Mouse (Mus musculus): Measurements from ENCODE around the gene Map3k11.

The Map3k11 gene

DNA sequence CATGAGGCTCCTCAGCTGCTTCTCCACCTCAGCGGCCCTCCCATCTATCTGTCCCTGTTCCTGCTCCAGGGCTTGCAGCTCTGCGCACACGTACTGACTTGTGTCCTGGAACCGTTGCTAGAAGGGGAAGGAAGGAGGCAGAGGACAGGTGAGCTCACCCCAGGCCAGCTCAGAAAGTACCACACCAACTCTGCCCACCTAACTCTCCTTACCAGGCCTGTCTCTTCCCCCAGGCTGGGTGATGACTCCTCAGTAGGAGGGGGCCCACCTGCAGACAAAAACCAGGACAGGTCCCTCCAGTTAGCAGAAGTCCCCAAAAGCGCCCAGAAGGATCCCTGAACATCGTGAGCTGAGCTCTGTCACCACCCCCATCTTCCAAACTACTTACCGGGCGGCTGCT lies 22.0 kb downstream of the Map3k11 start:
- in situ Hi-C loops (cut with MboI) = no loop called here

GRCm38 (mm10) chr19:5711218-5711617 lies 22.7 kb downstream of the Map3k11 start:
- in situ Hi-C loops (cut with MboI) = no loop called here

- in situ Hi-C loops (cut with MboI) = no loop called here
Observed at GRCm38 (mm10) chr19:5711907-5712460, 23.4 kb downstream of the Map3k11 start.

- in situ Hi-C loops (cut with MboI) = no loop called here
Observed at GRCm38 (mm10) chr19:5713255-5713654, 24.7 kb downstream of the Map3k11 start.

DNA sequence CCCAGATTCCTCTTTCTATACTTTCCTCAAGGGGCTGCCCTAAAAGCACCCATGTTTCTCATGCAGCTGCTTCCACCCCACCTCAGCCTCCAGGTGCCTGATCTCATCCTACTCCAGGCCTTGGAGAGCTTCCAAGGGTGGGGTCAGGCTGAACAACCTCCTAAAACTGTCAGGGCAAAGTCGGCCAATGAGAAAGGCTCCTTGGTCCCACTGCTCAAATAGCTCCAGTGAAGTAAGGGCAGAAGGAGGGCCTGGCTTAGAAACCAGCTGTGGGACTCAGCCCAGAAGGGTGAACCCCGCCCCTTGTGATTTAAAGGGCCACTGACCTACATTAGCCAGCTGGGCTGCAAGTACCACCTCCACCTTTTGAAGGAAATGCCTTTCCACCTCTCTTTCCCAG lies 25.2 kb downstream of the Map3k11 start:
- in situ Hi-C loops (cut with MboI) = no loop called here

- in situ Hi-C loops (cut with MboI) = no loop called here
Observed at GRCm38 (mm10) chr19:5715793-5716688, 27.5 kb downstream of the Map3k11 start.

- in situ Hi-C loops (cut with MboI) = no loop called here
Observed at GRCm38 (mm10) chr19:5716955-5717354, 28.4 kb downstream of the Map3k11 start.

DNA sequence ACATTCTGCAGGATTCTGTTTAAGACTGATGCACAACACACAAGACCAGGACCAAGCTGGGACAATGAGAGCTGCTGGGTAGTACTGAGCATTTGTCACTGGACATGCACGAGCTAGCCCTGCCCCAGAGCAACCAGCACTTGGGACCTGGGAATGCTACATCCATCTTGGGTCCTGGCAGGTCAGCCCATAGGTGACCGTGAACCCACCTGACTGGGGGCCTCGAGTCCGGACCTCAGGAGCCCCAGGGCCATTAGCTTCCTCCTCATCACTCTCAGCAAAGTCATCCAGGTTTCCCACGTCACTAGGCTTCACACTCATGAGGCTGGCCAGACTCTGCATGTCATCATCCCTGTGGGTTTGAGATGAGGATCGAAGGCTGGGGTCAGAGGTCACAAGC lies 32.7 kb downstream of the Map3k11 start:
- in situ Hi-C loops (cut with MboI) = no loop called here

- in situ Hi-C loops (cut with MboI) = no loop called here
Observed at GRCm38 (mm10) chr19:5722848-5723425, 34.4 kb downstream of the Map3k11 start.

- in situ Hi-C loops (cut with MboI) = no loop called here
Observed at GRCm38 (mm10) chr19:5723934-5724548, 35.5 kb downstream of the Map3k11 start.

DNA sequence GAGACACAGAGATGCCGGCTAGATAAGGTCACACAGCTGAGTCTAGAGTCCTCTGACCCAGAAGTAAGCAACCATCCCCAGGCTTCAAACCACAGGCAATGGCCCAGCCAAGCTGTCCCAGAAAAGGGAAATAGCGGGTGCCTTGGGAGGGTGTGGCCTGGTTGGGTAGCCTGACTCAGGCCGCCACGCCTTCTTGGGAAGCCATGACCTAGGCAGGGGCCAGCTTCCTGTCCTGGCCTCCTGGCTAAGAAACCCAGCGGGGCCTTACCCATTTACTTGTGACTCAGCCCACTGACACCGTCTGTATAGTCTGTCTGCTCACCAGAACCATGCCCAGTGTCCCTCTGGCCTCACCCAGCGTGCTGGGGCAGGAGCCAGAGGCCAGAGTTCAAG lies 36.0 kb downstream of the Map3k11 start:
- in situ Hi-C loops (cut with MboI) = no loop called here

DNA sequence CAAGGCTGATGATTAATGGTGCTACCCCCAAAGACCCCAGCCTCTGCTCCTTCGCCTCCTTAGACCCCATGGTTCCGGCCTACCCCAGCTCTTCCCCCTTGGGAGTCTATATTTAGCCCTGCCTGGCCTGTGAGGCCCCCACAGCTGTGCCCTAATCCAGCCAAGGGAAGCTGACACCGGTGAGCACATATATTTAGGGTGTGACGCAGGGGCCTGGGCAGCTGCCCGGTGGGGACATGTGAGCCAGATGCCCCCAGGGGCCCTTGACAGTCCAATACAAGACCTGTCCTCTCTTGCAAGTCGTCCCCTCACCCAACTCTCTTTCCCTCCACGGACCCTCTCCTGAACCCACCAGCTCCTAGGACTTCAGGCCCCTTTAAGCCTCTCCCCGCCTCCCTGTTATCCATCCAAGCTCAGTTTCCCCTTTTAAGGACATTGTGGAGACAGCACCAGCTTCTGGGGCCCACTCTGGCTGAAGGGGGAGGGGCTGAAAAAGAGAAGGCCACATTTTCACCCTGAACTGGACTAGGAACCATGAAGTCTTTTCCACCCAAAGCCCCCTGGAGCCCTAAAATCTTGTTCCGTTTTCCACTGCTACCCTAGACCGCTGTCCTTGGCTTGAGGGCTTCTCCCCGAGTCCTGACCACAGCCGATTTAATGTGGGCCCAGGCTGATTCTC lies 36.6 kb downstream of the Map3k11 start:
- in situ Hi-C loops (cut with MboI) = no loop called here

DNA sequence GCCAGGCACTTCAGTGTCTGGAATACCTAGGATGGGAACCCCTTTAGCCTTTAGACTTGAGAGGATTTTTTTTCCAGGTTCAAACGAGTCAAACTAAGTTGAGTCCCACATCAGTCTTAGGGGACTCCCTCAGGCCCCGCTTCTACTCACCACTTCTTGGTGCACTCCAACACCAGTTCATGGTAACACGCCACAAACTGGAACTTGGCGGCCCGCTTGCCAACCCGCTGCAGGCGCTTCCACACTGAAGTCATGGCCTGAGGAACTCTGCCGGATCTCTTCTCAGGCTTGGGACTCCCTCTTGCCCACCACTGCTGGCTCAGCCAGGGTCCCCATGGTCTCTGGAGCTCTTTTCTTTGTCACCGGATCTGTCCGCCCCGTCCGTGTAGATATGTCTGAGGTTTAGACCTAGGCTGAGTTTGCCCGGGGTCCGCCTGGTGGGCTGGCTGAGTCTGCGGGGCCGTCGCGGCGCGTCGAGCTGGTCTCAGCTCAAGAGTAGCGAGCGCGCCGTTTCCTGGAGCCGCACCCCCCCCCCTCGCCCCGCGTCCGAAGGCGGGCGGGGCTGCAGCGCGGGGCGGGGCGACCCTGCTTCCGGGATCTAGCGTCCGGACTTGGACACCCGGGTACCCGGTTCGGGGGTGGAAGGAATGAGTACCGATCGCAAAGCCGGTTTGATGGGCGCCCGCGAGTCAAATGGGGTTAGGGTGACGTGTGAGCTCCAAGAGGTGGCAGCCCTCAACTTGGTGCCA lies 37.4 kb downstream of the Map3k11 start, which contains the start of gene Ehbp1l1:
Ehbp1l1 (minus strand) TSS at position 551 of the 749 bp plus-strand sequence.
- in situ Hi-C loops (cut with MboI) = no loop called here

GRCm38 (mm10) chr19:5726961-5727578 lies 38.5 kb downstream of the Map3k11 start:
- in situ Hi-C loops (cut with MboI) = no loop called here

DNA sequence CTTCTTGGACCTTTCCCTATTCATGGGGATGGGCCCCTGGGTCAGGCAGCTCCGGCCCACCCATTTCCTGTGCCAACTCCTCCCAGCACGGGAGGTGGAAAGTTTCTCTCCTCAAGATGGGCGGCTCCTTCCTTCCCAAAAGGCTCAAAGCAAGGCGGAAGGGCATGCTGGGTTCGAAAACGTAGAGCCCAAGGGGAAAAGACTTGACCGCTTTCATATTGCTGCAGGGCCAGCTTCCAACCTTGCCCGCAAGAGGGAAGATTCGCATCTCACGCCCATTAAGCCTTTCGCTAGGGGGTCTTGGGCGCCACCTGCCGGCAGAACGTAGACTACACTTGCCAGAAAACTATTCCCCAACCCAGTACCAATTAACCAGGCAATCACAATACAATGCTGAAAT lies 39.2 kb downstream of the Map3k11 start:
- in situ Hi-C loops (cut with MboI) = no loop called here

GRCm38 (mm10) chr19:5728631-5729443 lies 40.3 kb downstream of the Map3k11 start:
- in situ Hi-C loops (cut with MboI) = no loop called here

DNA sequence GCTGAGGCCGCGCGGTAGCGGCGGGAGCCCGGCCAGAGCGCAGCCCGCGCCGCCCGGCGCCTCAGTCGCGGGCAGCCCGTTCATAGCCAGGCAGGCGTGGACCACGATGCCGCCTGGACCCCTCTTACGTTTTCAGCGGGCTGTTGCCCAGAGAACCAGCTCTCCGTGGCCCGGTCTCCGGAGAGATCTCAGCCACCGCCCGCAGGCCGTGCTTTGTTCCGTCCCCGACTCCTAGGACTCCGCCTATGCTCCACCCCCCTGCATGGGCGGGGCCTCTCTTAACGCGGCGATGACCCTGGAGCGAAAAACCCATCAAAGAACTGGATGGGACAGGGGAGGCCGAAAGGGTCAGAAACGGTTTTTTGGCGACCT lies 40.9 kb downstream of the Map3k11 start, which contains the start of gene Fam89b:
Fam89b (minus strand) TSS at position 210 of the 372 bp plus-strand sequence.
- in situ Hi-C loops (cut with MboI) = no loop called here

DNA sequence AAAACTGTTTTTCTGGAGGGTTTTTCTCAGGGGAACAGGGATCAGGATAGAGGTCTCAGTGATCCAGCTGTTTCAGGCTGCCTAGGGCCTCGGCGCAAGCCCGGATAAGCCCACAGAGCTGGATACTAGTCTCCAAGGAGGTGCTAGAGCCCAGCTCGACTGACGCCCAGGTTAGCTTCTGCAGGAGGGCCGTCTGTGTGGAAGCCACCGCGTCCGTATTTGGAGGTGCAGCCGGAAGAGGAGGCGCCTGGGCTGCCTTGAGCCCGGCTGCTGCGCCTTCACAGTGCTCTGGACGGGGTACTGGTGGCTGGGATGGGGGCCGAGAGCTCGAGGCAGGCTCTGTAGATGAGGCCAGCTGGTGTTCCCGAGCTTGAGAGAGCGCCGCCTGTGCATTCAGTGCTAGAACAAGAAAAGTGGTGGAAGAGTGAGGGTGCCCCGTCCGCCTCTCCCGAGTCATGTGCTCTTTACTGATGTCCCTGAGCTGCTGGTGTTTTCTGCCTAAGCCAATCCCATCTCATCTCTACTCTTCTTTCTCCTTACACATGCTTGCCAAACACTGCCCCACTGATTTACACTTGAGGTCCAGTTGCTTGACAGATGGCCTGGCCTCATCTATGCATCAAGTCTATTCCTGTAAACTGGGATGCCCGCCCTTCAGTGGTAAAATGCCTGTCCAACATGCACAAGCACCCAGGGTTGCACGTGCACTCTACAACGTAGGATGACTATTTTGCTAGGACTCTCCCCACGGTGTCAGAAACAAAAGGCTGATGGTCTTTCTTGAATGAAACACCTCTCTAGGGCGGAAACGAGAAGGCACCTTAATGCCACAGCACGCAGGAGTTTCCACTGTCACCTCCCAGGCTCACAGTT lies 42.0 kb downstream of the Map3k11 start:
- in situ Hi-C loops (cut with MboI) = no loop called here
